Mouse (Mus musculus) stomach, embryonic 16.5 days (tissue): Measurements from ENCODE around the gene Pard3b. TPM values are rescaled to one million over a fixed set of nuclear protein-coding genes. Genes with fewer than 3 reads are reported as not detected.

Experiments
- ATAC-seq: fragments of 200-750 bp; cut with Nextera tagmentation; 2 replicates; pipeline ENCODE4 v1.8.0; 2017; ENCODE audit warnings: moderate number of reproducible peaks, moderate TSS enrichment; ENCODE audit not compliant: insufficient read depth, low FRiP score
- H3K27ac ChIP-seq: fragments of 300-500 bp; sonication (generic); 2 replicates; pipeline ENCODE4 v1.5.1; 2014; ENCODE audit warnings: low read length
- H3K27me3 ChIP-seq: fragments of 300-500 bp; sonication (generic); 2 replicates; pipeline ENCODE4 v1.6.1; 2014; ENCODE audit warnings: low read length, control low read depth, mixed read lengths; ENCODE audit not compliant: control insufficient read depth, insufficient read depth
- H3K36me3 ChIP-seq: fragments of 300-500 bp; sonication (generic); 2 replicates; pipeline ENCODE4 v1.6.1; 2014; ENCODE audit warnings: low read length; ENCODE audit not compliant: control insufficient read depth, insufficient read depth
- H3K4me1 ChIP-seq: fragments of 300-500 bp; sonication (generic); 2 replicates; pipeline ENCODE4 v1.6.1; 2014; ENCODE audit warnings: low read length, control low read depth, mixed read lengths; ENCODE audit not compliant: control insufficient read depth, insufficient read depth
- H3K4me2 ChIP-seq: fragments of 300-500 bp; sonication (generic); 2 replicates; pipeline ENCODE4 v1.6.1; 2014; ENCODE audit warnings: low read depth, low read length, mixed read lengths
- H3K4me3 ChIP-seq: fragments of 300-500 bp; sonication (generic); replicated peaks from 2 replicates; pipeline ENCODE4 v1.5.1; 2014; ENCODE audit warnings: mild to moderate bottlenecking, low read length
- H3K9ac ChIP-seq: fragments of 300-500 bp; sonication (generic); 2 replicates; pipeline ENCODE4 v1.6.1; 2014; ENCODE audit warnings: low read length
- H3K9me3 ChIP-seq: fragments of 300-500 bp; sonication (generic); replicated peaks from 2 replicates; pipeline ENCODE4 v1.6.1; 2016; ENCODE audit warnings: low read length, control low read depth; ENCODE audit not compliant: control insufficient read depth
- WGBS: fragments of 180-500 bp; shearing (Covaris S2); extraction: QIAGEN DNeasy Blood & Tissue Kit; methylation state at CpG from one replicate; pipeline ENCODE4 v1.1.7; 2014; 5-methylcytosine and 5-hydroxymethylcytosine counted together
- polyA plus RNA-seq: library from polyadenylated mRNA; unstranded; fragments of >200 nt; fragmentation: Nextera tagmentation; extraction: Ambion mirVana; gene quantifications from 2 replicates; pipeline ENCODE4 v1.2.1, GENCODE M21; 2015

The Pard3b gene
- polyA plus RNA-seq, 1 experiment from 2014 or later: 15.7 TPM

GRCm38 (mm10) chr1:62071139-62071538, 432.5 kb downstream of the Pard3b start:
- 50% methylated on average over 7 of the region's 7 CpGs for WGBS
- Histone ChIP-seq H3K4me3 (no peak overlapping the region), H3K9ac (no peak overlapping the region), H3K27ac (no peak overlapping the region), H3K4me1 (no peaks in the 10 kb centered on the region), H3K36me3 (peaks cover 7% of the 10 kb centered on the region; the same call in 1 of the 2 replicates), H3K4me2 (no peak overlapping the region), H3K27me3 (no peaks in the 10 kb centered on the region), H3K9me3 (no peaks in the 10 kb centered on the region; the same call in 1 of the 2 replicates)
- ATAC-seq: no peak

GRCm38 (mm10) chr1:62076171-62076570, 437.5 kb downstream of the Pard3b start:
- 94% methylated on average over 3 of the region's 3 CpGs for WGBS
- Histone ChIP-seq H3K27me3 (no peaks in the 10 kb centered on the region), H3K9me3 (no peaks in the 10 kb centered on the region), H3K9ac (no peak overlapping the region), H3K27ac (no peak overlapping the region), H3K4me3 (no peak overlapping the region), H3K4me2 (no peak overlapping the region), H3K36me3 (no peaks in the 10 kb centered on the region), H3K4me1 (no peaks in the 10 kb centered on the region)
- ATAC-seq: no peak

- H3K4me2 ChIP-seq: no peak overlapping the region
- peaks cover 6% of the 10 kb centered on the region for H3K4me1 ChIP-seq
- H3K27ac ChIP-seq: no peak overlapping the region
- no peaks in the 10 kb centered on the region for H3K9me3 ChIP-seq
- H3K27me3 ChIP-seq: no peaks in the 10 kb centered on the region
- 81% methylated on average over 4 of the region's 4 CpGs for WGBS
- H3K4me3 ChIP-seq: no peak overlapping the region
- H3K36me3 ChIP-seq: no peaks in the 10 kb centered on the region
- no peak for ATAC-seq
- no peak overlapping the region for H3K9ac ChIP-seq
Observed at GRCm38 (mm10) chr1:62081129-62081528, 442.5 kb downstream of the Pard3b start.

- H3K9me3 ChIP-seq: no peaks in the 10 kb centered on the region
- 19% methylated on average over 6 of the region's 6 CpGs for WGBS
- peak overlapping the region; percentile 35 for H3K4me2 ChIP-seq
- H3K4me1 ChIP-seq: peaks cover 11% of the 10 kb centered on the region
- peak overlapping the region; percentile 29; the same call in 1 of the 2 replicates for H3K27ac ChIP-seq
- H3K4me3 ChIP-seq: no peak overlapping the region
- H3K36me3 ChIP-seq: no peaks in the 10 kb centered on the region
- H3K9ac ChIP-seq: no peak overlapping the region
- ATAC-seq: peak; percentile 56; the same call in 1 of the 2 replicates
- H3K27me3 ChIP-seq: no peaks in the 10 kb centered on the region
Observed at GRCm38 (mm10) chr1:62085995-62086394, 447.4 kb downstream of the Pard3b start.

GRCm38 (mm10) chr1:62087464-62087863, 448.8 kb downstream of the Pard3b start:
- ATAC-seq: no peak
- Histone ChIP-seq H3K9me3 (no peaks in the 10 kb centered on the region), H3K4me3 (no peak overlapping the region), H3K27me3 (no peaks in the 10 kb centered on the region), H3K27ac (no peak overlapping the region), H3K9ac (no peak overlapping the region), H3K36me3 (no peaks in the 10 kb centered on the region), H3K4me1 (peaks cover 11% of the 10 kb centered on the region), H3K4me2 (no peak overlapping the region)
- 66% methylated on average over 10 of the region's 10 CpGs for whole genome bisulfite sequencing

- Histone ChIP-seq H3K36me3 (no peaks in the 10 kb centered on the region), H3K9ac (no peak overlapping the region), H3K27me3 (no peaks in the 10 kb centered on the region), H3K4me1 (peaks cover 5% of the 10 kb centered on the region; the same call in 1 of the 2 replicates), H3K4me3 (no peak overlapping the region), H3K4me2 (no peak overlapping the region), H3K27ac (no peak overlapping the region), H3K9me3 (no peaks in the 10 kb centered on the region)
- ATAC-seq: no peak
- WGBS: 55% methylated on average over 7 of the region's 7 CpGs
Observed at GRCm38 (mm10) chr1:62094885-62095284, 456.3 kb downstream of the Pard3b start.

- ATAC-seq: no peak
- Histone ChIP-seq H3K27ac (no peak overlapping the region), H3K4me2 (no peak overlapping the region), H3K4me1 (no peaks in the 10 kb centered on the region), H3K9me3 (no peaks in the 10 kb centered on the region), H3K36me3 (no peaks in the 10 kb centered on the region), H3K9ac (no peak overlapping the region), H3K4me3 (no peak overlapping the region), H3K27me3 (no peaks in the 10 kb centered on the region)
- 89% methylated on average over 1 of the region's 1 CpGs for WGBS
Observed at GRCm38 (mm10) chr1:62122426-62122825, 483.8 kb downstream of the Pard3b start.

- Histone ChIP-seq H3K27me3 (no peaks in the 10 kb centered on the region), H3K9ac (no peak overlapping the region), H3K27ac (no peak overlapping the region), H3K4me3 (no peak overlapping the region), H3K36me3 (no peaks in the 10 kb centered on the region), H3K4me2 (no peak overlapping the region), H3K4me1 (no peaks in the 10 kb centered on the region), H3K9me3 (no peaks in the 10 kb centered on the region)
- ATAC-seq: no peak
- WGBS: 77% methylated on average over 2 of the region's 2 CpGs
Observed at GRCm38 (mm10) chr1:62129186-62129585, 490.6 kb downstream of the Pard3b start.

GRCm38 (mm10) chr1:62148134-62148533, 509.5 kb downstream of the Pard3b start:
- no peaks in the 10 kb centered on the region for H3K4me1 ChIP-seq
- no peaks in the 10 kb centered on the region for H3K36me3 ChIP-seq
- no peak overlapping the region for H3K4me2 ChIP-seq
- no peak overlapping the region for H3K27ac ChIP-seq
- no peak overlapping the region for H3K4me3 ChIP-seq
- ATAC-seq: no peak
- H3K27me3 ChIP-seq: no peaks in the 10 kb centered on the region
- H3K9me3 ChIP-seq: no peaks in the 10 kb centered on the region
- WGBS: 81% methylated on average over 4 of the region's 4 CpGs
- H3K9ac ChIP-seq: no peak overlapping the region

GRCm38 (mm10) chr1:62148786-62149185, 510.2 kb downstream of the Pard3b start:
- H3K9ac ChIP-seq: no peak overlapping the region
- no peak overlapping the region for H3K4me2 ChIP-seq
- no peaks in the 10 kb centered on the region for H3K36me3 ChIP-seq
- no peak for ATAC-seq
- H3K4me3 ChIP-seq: no peak overlapping the region
- H3K27ac ChIP-seq: no peak overlapping the region
- H3K27me3 ChIP-seq: no peaks in the 10 kb centered on the region
- no peaks in the 10 kb centered on the region for H3K4me1 ChIP-seq
- H3K9me3 ChIP-seq: no peaks in the 10 kb centered on the region
- 82% methylated on average over 6 of the region's 6 CpGs for WGBS
